Mouse (Mus musculus) testis, adult 2 months (tissue): ENCODE data around the gene Ndufa6. TPM values are rescaled to one million over a fixed set of nuclear protein-coding genes. Genes with fewer than 3 reads are reported as not detected.

Experiments used
- H3K27ac ChIP-seq: fragments of 200-500 bp; 2 replicates; pipeline ENCODE4 v1.5.1; 2012; ENCODE audit warnings: low read depth, low read length; ENCODE audit not compliant: control insufficient read depth, insufficient read depth
- H3K27me3 ChIP-seq: fragments of 200-500 bp; 2 replicates; pipeline ENCODE4 v1.6.1; 2012; ENCODE audit warnings: mild to moderate bottlenecking, low read length, moderate library complexity; ENCODE audit not compliant: control insufficient read depth, insufficient read depth
- H3K36me3 ChIP-seq: fragments of 200-500 bp; 2 replicates; pipeline ENCODE4 v1.6.1; 2012; ENCODE audit warnings: mild to moderate bottlenecking, low read length; ENCODE audit not compliant: control insufficient read depth, insufficient read depth
- H3K4me1 ChIP-seq: fragments of 200-500 bp; 2 replicates; pipeline ENCODE4 v1.6.1; 2012; ENCODE audit warnings: low read length; ENCODE audit not compliant: control insufficient read depth, insufficient read depth
- H3K4me3 ChIP-seq: fragments of 200-500 bp; 2 replicates; pipeline ENCODE4 v1.5.1; 2012; ENCODE audit warnings: low read depth, mild to moderate bottlenecking, low read length, moderate library complexity, mixed read lengths; ENCODE audit not compliant: control insufficient read depth
- CTCF ChIP-seq: fragments of 200-500 bp; IDR thresholded peaks from 2 replicates; pipeline ENCODE4 v1.5.1; 2012; ENCODE audit warnings: low read depth, mild to moderate bottlenecking, inconsistent platforms, low read length, moderate library complexity; ENCODE audit not compliant: control insufficient read depth, insufficient read depth, insufficient replicate concordance
- POLR2A ChIP-seq: fragments of 200-500 bp; IDR thresholded peaks from 2 replicates; pipeline ENCODE4 v1.6.1; 2012; ENCODE audit warnings: low read depth, mild to moderate bottlenecking, inconsistent platforms, low read length, moderate library complexity; ENCODE audit not compliant: control insufficient read depth
- polyA plus RNA-seq: library from polyadenylated mRNA; depleted of rRNA; stranded (reverse); fragments of >200 nt; gene quantifications from 2 replicates; pipeline ENCODE4 v1.2.3, GENCODE M21; 2012

Gene Ndufa6
- polyA plus RNA-seq, 1 experiment, result 240 TPM

DNA sequence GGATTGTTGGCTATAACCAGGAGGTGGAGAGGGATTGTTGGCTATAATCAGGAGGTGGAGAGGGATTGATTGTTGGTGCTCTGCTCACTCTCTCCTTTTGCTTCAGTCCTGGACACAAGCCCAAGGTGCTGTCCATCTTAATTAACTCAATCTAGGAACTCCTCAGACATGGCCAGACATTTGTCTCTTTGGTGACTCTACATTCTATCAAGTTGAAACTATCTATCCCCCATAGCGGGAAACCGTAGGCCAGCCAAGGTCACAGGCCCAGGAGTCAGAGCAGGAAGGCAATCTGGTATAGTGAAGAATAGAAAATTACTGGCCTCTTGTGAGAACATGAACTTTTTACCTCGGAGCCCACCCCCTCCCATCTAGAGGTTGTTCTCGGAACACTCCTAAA is 8.1 kb upstream of the Ndufa6 start:
- H3K27ac ChIP-seq, result 0 out of 2 replicates have a peak overlapping the region, but pooled peaks have one; percentile 29
- H3K4me3 ChIP-seq, result no peak overlapping the region
- H3K27me3 ChIP-seq, result no peaks in the 10 kb centered on the region
- peaks cover 6% of the 10 kb centered on the region for H3K4me1 ChIP-seq
- no peak for TF ChIP-seq CTCF
- TF ChIP-seq POLR2A, result no peak
- no peaks in the 10 kb centered on the region for H3K36me3 ChIP-seq

DNA sequence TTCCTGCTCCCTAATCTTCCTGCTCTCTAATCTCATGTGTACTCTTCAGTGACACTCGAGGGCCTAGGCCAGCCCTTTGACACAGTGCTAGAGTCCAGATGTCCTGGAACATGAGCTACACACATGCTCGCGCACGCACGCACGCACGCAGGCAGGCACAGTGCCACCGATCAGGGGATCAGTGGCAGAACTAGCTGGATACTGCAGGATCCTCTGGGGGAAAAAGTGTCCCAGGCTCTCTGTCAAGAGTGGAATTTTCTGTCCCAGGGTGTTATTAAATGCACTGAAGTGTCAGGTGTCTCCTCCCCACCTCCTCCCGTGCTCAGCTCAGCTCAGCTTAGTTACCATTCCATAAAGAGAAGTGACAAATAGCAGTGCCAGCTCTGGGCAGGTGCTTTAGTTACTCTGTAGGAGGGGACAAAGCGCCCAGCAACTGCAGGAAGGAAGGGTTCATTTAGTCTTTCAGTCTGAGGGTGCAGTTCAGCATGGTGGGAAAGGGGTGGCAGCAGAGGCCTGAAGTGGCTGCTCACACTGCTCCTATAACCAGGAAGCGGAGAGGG is 7.4 kb upstream of the Ndufa6 start:
- Histone ChIP-seq H3K4me3 (no peak overlapping the region), H3K27ac (no peak overlapping the region), H3K36me3 (no peaks in the 10 kb centered on the region), H3K27me3 (no peaks in the 10 kb centered on the region), H3K4me1 (peaks cover 6% of the 10 kb centered on the region)
- 0 out of 2 replicates have a peak, but pooled peaks have one; percentile 40 for TF ChIP-seq CTCF
- no peak for TF ChIP-seq POLR2A

DNA sequence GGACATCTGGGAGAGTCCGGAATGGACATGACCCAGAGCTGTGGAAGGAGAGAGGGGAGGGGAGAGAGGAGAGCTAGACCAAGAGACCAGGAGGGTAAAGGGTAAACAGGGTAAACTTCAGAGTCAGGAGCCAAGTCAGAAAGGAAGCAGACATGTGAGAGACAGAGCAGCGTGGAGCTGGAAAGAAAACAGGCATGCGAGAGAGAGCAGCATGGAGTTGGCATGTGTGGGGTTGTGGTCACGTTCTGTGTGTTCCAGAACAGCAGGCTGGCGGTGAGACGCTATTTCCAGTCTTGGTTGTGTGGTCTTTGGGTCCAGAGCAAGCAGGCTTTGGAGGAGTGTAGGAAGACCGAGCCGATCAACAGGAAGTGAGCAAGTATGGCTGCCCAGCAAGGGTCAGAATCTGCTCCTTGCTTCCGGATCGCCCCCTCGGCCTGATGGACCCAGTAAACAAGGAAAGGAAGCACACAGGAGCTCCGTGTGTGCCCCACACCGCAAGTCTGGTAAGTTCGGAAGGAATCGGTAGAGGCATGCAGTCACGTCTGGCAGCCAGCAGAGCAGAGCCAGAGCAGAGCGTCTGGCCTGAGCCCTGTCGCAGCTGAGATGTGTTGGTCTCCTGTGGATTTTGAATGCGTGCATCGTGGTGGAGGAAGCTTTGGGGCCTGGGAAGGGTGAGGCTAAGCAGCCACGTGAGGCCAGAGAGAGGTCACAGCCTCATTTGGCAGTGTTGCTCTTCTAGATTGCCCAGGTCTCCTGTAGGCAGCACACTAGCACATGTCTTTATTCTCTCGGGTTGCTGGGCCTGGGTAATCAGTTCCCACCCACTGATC is 4.5 kb upstream of the Ndufa6 start:
- H3K4me3 ChIP-seq, result peak overlapping the region; percentile 7; the same call in 1 of the 2 replicates
- TF ChIP-seq POLR2A (no peak), CTCF (no peak)
- no peak overlapping the region; the same call in 1 of the 2 replicates for H3K27ac ChIP-seq
- H3K4me1 ChIP-seq, result peaks cover 11% of the 10 kb centered on the region
- H3K36me3 ChIP-seq, result no peaks in the 10 kb centered on the region
- no peaks in the 10 kb centered on the region for H3K27me3 ChIP-seq

DNA sequence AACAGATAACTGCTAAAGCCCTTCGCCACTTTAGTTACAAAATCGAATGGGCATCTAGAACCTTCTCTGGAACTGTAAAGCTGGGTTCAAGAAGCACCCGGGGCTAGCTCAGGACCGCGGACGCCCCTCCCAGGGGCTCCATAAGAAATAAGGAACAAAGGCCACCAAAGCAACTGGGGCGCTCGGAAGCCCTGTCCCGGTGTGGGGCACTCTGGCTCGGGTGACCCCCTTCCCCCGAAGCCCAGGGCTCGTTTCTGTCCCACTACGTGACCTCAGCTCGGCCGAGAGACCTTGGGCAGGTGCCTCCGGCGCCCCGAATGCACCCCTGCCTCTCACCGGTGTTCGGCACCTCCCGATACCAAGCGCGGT is 393 bp downstream of the Ndufa6 start:
- Histone ChIP-seq H3K4me3 (peak overlapping the region; percentile 99), H3K4me1 (peaks cover 10% of the 10 kb centered on the region), H3K27me3 (no peaks in the 10 kb centered on the region), H3K27ac (peak overlapping the region; percentile 96), H3K36me3 (no peaks in the 10 kb centered on the region)
- TF ChIP-seq POLR2A (no peak), CTCF (no peak)

DNA sequence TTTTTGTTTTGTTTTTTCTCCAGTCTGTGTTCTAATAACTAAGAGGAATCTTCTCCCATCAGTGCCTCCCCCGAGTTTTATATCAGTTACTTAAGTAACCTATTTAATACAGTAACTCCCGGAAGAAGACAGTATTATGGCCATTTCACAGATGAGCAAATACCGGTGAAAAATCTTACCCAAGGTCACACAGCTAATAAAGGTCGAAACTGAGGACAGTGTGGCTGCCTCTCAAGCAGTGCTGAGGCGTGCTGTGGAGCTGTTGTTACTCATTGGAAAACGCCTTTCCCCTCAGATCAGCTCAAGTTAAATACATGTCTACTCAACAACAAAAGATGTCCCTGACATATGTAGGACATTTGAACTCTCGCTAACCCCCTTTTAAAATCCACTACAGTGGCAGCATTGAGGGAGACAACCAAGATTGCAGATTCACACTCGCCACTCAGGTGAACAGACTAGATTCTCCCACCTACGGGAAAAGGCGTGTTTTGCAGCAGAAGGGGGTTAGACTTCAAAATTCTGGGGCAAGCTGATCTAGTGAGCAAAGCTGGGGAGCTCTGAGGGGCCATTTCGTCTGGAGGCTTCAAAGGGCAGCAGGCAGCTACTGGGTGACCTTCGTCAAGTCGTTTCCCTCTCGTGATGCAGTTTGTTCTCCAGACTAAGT is 911 bp downstream of the Ndufa6 start:
- Histone ChIP-seq H3K4me1 (peaks cover 6% of the 10 kb centered on the region), H3K27me3 (no peaks in the 10 kb centered on the region), H3K4me3 (peak overlapping the region; percentile 99), H3K36me3 (no peaks in the 10 kb centered on the region), H3K27ac (peak overlapping the region; percentile 96)
- TF ChIP-seq POLR2A (no peak), CTCF (no peak)

DNA sequence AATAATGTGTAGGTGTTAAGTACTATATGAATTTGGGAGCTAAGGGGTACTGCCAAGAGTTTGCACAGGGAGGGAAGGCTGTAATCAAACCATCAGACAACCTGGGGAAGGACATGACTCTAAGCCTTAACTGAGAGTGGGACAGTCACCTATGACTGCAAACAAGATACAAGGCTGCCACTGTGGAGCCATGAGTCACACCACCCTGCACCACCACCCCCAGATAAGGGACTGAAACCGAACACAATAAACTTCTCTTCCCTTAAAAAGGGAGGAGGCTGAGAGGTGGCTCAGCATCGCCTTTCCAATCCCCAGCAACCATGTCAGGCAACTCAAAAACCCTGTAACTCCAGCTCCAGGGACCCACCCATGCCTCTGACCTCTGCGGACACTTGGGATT is 2.6 kb downstream of the Ndufa6 start:
- H3K27ac ChIP-seq, result no peak overlapping the region
- H3K36me3 ChIP-seq, result no peaks in the 10 kb centered on the region
- no peaks in the 10 kb centered on the region for H3K27me3 ChIP-seq
- no peak overlapping the region for H3K4me3 ChIP-seq
- H3K4me1 ChIP-seq, result peaks cover 6% of the 10 kb centered on the region
- TF ChIP-seq CTCF (no peak), POLR2A (no peak)

DNA sequence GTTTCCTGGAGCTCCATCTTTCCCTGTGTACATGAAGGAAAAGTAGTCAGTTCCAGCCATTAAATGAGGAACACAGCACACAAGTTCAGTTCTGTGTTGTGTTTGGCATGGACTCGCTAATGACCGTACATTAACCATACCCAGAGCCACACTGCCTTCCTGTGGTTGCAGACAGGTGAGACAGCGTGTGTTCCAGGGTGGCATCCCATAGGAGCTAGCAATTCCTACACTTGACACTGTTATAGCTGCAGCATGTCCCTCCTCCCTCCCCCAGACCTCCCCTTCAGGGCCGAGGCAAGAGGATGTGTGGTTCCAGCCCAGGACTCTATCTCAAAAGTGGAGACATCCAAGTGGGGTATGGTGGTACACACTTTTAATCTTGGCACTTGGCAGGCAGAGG is 3.8 kb downstream of the Ndufa6 start:
- H3K27ac ChIP-seq, result no peak overlapping the region
- no peaks in the 10 kb centered on the region for H3K36me3 ChIP-seq
- TF ChIP-seq CTCF (no peak), POLR2A (no peak)
- H3K4me3 ChIP-seq, result no peak overlapping the region
- no peaks in the 10 kb centered on the region for H3K27me3 ChIP-seq
- peaks cover 6% of the 10 kb centered on the region for H3K4me1 ChIP-seq
